Mouse (Mus musculus): ENCODE results near the gene Fam117a. TPM values are rescaled to one million over a fixed set of nuclear protein-coding genes. Genes with fewer than 3 reads are reported as not detected.

Fam117a gene
- polyA plus RNA-seq, 1 experiment from 2014 or later, result 2.7 TPM

GRCm38 (mm10) chr11:95354228-95354944, 17.6 kb downstream of the Fam117a start:
- H3K4me1 ChIP-seq (replicated peaks; ENCODE audit: control insufficient read depth, insufficient read depth, low read length), result peaks cover 7% of the 10 kb centered on the region
- no peaks in the 10 kb centered on the region for H3K9me3 ChIP-seq (ENCODE audit: control insufficient read depth, low read length)
- no peaks in the 10 kb centered on the region for H3K36me3 ChIP-seq (ENCODE audit: control insufficient read depth, insufficient read depth)
- H3K4me2 ChIP-seq (ENCODE audit: low read length), result no peak overlapping the region
- 93% methylated on average over 14 of the region's 14 CpGs for WGBS
- H3K27me3 ChIP-seq (replicated peaks; ENCODE audit: control insufficient read depth, insufficient read depth, low read length), result no peaks in the 10 kb centered on the region
- ATAC-seq, result no peak
- no peak overlapping the region for H3K4me3 ChIP-seq (replicated peaks; ENCODE audit: low read length)
- H3K9ac ChIP-seq (replicated peaks; ENCODE audit: low read depth, low read length), result no peak overlapping the region
- H3K27ac ChIP-seq (ENCODE audit: low read length), result no peak overlapping the region

GRCm38 (mm10) chr11:95354945-95355660, 18.3 kb downstream of the Fam117a start:
- no peak overlapping the region for H3K4me2 ChIP-seq (ENCODE audit: low read length)
- no peaks in the 10 kb centered on the region for H3K27me3 ChIP-seq (replicated peaks; ENCODE audit: control insufficient read depth, insufficient read depth, low read length)
- H3K27ac ChIP-seq (ENCODE audit: low read length), result no peak overlapping the region
- H3K36me3 ChIP-seq (ENCODE audit: control insufficient read depth, insufficient read depth), result no peaks in the 10 kb centered on the region
- H3K9ac ChIP-seq (replicated peaks; ENCODE audit: low read depth, low read length), result no peak overlapping the region
- H3K4me1 ChIP-seq (replicated peaks; ENCODE audit: control insufficient read depth, insufficient read depth, low read length), result peaks cover 7% of the 10 kb centered on the region
- no peak overlapping the region for H3K4me3 ChIP-seq (replicated peaks; ENCODE audit: low read length)
- H3K9me3 ChIP-seq (ENCODE audit: control insufficient read depth, low read length), result no peaks in the 10 kb centered on the region
- no peak for ATAC-seq
- 88% methylated on average over 12 of the region's 12 CpGs for WGBS

DNA sequence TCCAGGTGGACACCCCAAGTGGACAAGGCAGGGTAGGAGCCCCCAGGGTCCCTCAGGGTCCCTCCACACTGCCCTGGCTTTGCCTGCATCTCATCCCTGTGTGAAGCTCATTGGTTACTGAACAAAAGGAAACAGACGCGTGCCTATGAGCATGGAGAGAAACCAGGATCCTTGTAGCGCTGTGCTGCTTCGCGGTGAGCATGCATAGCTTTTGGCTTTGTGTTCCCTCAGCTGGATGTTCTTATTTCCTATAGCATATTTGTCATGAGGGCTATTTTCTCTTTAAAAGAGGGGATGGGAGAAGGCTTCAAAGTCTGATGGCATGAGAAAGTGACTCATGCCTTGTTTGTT, 18.8 kb downstream of the Fam117a start:
- H3K4me2 ChIP-seq (ENCODE audit: low read length), result no peak overlapping the region
- no peak overlapping the region for H3K9ac ChIP-seq (replicated peaks; ENCODE audit: low read depth, low read length)
- H3K9me3 ChIP-seq (ENCODE audit: control insufficient read depth, low read length), result no peaks in the 10 kb centered on the region
- 91% methylated on average over 5 of the region's 5 CpGs for WGBS
- ATAC-seq, result no peak
- H3K27ac ChIP-seq (ENCODE audit: low read length), result no peak overlapping the region
- no peaks in the 10 kb centered on the region for H3K36me3 ChIP-seq (ENCODE audit: control insufficient read depth, insufficient read depth)
- H3K4me3 ChIP-seq (replicated peaks; ENCODE audit: low read length), result no peak overlapping the region
- H3K4me1 ChIP-seq (replicated peaks; ENCODE audit: control insufficient read depth, insufficient read depth, low read length), result peaks cover 7% of the 10 kb centered on the region
- H3K27me3 ChIP-seq (replicated peaks; ENCODE audit: control insufficient read depth, insufficient read depth, low read length), result no peaks in the 10 kb centered on the region

- Histone ChIP-seq H3K4me1 (replicated peaks; ENCODE audit: control insufficient read depth, insufficient read depth, low read length) (peaks cover 7% of the 10 kb centered on the region), H3K36me3 (ENCODE audit: control insufficient read depth, insufficient read depth) (no peaks in the 10 kb centered on the region), H3K27ac (ENCODE audit: low read length) (no peak overlapping the region), H3K4me3 (replicated peaks; ENCODE audit: low read length) (no peak overlapping the region), H3K9me3 (ENCODE audit: control insufficient read depth, low read length) (no peaks in the 10 kb centered on the region), H3K27me3 (replicated peaks; ENCODE audit: control insufficient read depth, insufficient read depth, low read length) (no peaks in the 10 kb centered on the region), H3K9ac (replicated peaks; ENCODE audit: low read depth, low read length) (no peak overlapping the region), H3K4me2 (ENCODE audit: low read length) (no peak overlapping the region)
- ATAC-seq, result no peak
- 92% methylated on average over 7 of the region's 7 CpGs for WGBS
These were observed 19.2 kb downstream of the Fam117a start for GRCm38 (mm10) chr11:95356039-95356438.

GRCm38 (mm10) chr11:95356469-95357273, 19.9 kb downstream of the Fam117a start:
- Histone ChIP-seq H3K4me1 (replicated peaks; ENCODE audit: control insufficient read depth, insufficient read depth, low read length) (peaks cover 7% of the 10 kb centered on the region), H3K27me3 (replicated peaks; ENCODE audit: control insufficient read depth, insufficient read depth, low read length) (no peaks in the 10 kb centered on the region), H3K36me3 (ENCODE audit: control insufficient read depth, insufficient read depth) (no peaks in the 10 kb centered on the region), H3K9me3 (ENCODE audit: control insufficient read depth, low read length) (no peaks in the 10 kb centered on the region), H3K4me2 (ENCODE audit: low read length) (no peak overlapping the region), H3K27ac (ENCODE audit: low read length) (no peak overlapping the region), H3K9ac (replicated peaks; ENCODE audit: low read depth, low read length) (no peak overlapping the region), H3K4me3 (replicated peaks; ENCODE audit: low read length) (no peak overlapping the region)
- peak; percentile 49; the same call in 1 of the 2 replicates for ATAC-seq
- 73% methylated on average over 17 of the region's 17 CpGs for WGBS

DNA sequence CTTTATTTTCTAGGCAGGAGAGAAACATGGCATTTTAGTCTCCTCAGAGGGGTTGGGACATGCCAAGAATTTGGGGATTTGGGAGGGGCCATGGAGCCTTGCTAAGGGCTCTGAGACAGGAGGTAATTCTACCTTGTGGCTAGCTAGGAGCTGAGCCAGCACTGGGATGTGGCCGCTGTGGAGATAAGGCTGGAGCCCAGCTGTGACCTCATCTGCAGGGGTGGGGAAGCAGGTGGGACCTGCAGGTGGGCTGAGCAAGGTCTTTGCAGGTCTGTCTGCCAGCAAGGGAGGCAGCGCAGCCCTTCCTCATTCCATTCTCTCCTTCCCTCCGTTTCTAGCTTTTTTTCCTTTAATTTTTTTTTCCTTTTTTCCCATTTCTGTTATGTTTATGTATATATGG, 21.4 kb downstream of the Fam117a start:
- no peak for ATAC-seq
- no peak overlapping the region for H3K27ac ChIP-seq (ENCODE audit: low read length)

DNA sequence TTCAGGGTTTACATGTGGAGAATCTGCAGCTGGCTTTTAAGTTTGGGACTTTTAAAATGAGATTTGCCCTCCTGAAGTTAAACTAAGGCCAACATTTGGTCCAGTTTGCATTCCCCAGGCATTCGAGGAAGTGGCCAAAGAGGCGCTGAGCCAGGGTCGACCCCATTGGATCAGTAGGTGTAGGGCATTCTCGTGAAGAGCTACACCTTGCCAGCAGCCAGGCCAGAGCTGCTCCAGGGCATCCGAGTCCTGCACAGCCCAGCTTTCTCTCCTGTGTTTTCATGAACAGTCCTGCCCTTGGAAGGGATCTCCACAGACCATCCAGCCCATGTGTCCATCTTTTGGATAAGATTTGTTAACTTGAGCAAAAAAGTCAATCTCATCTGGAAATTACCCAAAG, 27.6 kb downstream of the Fam117a start:
- WGBS, result 88% methylated on average over 5 of the region's 5 CpGs
- no peaks in the 10 kb centered on the region for H3K9me3 ChIP-seq (ENCODE audit: control insufficient read depth, low read length)
- H3K9ac ChIP-seq (replicated peaks; ENCODE audit: low read depth, low read length), result no peak overlapping the region
- 0 out of 2 replicates have a peak, but pooled peaks cover 5% of the 10 kb centered on the region for H3K4me1 ChIP-seq (replicated peaks; ENCODE audit: control insufficient read depth, insufficient read depth, low read length)
- H3K4me3 ChIP-seq (replicated peaks; ENCODE audit: low read length), result no peak overlapping the region
- H3K4me2 ChIP-seq (ENCODE audit: low read length), result no peak overlapping the region
- H3K27ac ChIP-seq (ENCODE audit: low read length), result no peak overlapping the region
- H3K36me3 ChIP-seq (ENCODE audit: control insufficient read depth, insufficient read depth), result no peaks in the 10 kb centered on the region
- no peaks in the 10 kb centered on the region for H3K27me3 ChIP-seq (replicated peaks; ENCODE audit: control insufficient read depth, insufficient read depth, low read length)
- no peak for ATAC-seq

More for the DNA sequence above, 21.4 kb downstream of the Fam117a start:
- Histone ChIP-seq H3K4me2 (ENCODE audit: low read length) (no peak overlapping the region), H3K4me1 (replicated peaks; ENCODE audit: control insufficient read depth, insufficient read depth, low read length) (peaks cover 7% of the 10 kb centered on the region), H3K9me3 (ENCODE audit: control insufficient read depth, low read length) (no peaks in the 10 kb centered on the region), H3K9ac (replicated peaks; ENCODE audit: low read depth, low read length) (no peak overlapping the region), H3K27me3 (replicated peaks; ENCODE audit: control insufficient read depth, insufficient read depth, low read length) (no peaks in the 10 kb centered on the region), H3K36me3 (ENCODE audit: control insufficient read depth, insufficient read depth) (no peaks in the 10 kb centered on the region), H3K4me3 (replicated peaks; ENCODE audit: low read length) (no peak overlapping the region)
- 59% methylated on average over 3 of the region's 3 CpGs for WGBS

DNA sequence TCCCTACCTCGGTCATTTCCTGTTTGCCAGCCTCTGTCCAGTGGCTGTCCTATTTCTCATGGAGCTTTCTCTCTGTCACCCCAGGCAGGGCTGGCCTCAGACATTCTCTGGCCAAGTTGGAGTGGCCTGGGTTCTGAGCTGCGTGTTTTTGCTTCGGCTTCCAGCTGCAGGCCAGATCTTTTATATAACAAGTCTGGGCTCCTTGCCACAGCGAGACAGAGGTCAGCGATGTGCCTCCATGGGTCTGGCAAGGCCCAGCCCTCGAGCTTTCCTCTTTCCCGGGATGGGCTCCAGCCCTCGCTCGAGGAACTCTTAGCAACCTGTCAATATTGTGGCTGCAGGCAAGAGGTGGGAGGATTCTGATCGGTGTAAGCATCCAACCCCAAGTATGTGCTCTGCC, 28.8 kb downstream of the Fam117a start:
- 0 out of 2 replicates have a peak overlapping the region, but pooled peaks have one; percentile 41 for H3K27ac ChIP-seq (ENCODE audit: low read length)
- WGBS, result 64% methylated on average over 10 of the region's 10 CpGs
- 0 out of 2 replicates have a peak, but pooled peaks cover 5% of the 10 kb centered on the region for H3K4me1 ChIP-seq (replicated peaks; ENCODE audit: control insufficient read depth, insufficient read depth, low read length)

More for the DNA sequence above, 28.8 kb downstream of the Fam117a start:
- Histone ChIP-seq H3K9ac (replicated peaks; ENCODE audit: low read depth, low read length) (no peak overlapping the region), H3K4me2 (ENCODE audit: low read length) (no peak overlapping the region), H3K9me3 (ENCODE audit: control insufficient read depth, low read length) (no peaks in the 10 kb centered on the region), H3K36me3 (ENCODE audit: control insufficient read depth, insufficient read depth) (no peaks in the 10 kb centered on the region), H3K4me3 (replicated peaks; ENCODE audit: low read length) (no peak overlapping the region), H3K27me3 (replicated peaks; ENCODE audit: control insufficient read depth, insufficient read depth, low read length) (no peaks in the 10 kb centered on the region)
- no peak for ATAC-seq

Data from forebrain, embryonic 16.5 days (tissue).